Mouse (Mus musculus) spleen, adult 2 months (tissue): ENCODE results near the gene Marf1.

Source experiments
- CTCF ChIP-seq: fragments of 200-500 bp; IDR thresholded peaks from 2 replicates; pipeline ENCODE4 v1.5.1; 2011; ENCODE audit warnings: mild to moderate bottlenecking, inconsistent platforms; ENCODE audit not compliant: insufficient read depth, insufficient read length, insufficient replicate concordance; ENCODE audit errors: extremely low read depth
- POLR2A ChIP-seq: fragments of 200-500 bp; IDR thresholded peaks from 2 replicates; pipeline ENCODE4 v1.6.1; 2011; ENCODE audit warnings: low read depth, low read length, inconsistent platforms

DNA sequence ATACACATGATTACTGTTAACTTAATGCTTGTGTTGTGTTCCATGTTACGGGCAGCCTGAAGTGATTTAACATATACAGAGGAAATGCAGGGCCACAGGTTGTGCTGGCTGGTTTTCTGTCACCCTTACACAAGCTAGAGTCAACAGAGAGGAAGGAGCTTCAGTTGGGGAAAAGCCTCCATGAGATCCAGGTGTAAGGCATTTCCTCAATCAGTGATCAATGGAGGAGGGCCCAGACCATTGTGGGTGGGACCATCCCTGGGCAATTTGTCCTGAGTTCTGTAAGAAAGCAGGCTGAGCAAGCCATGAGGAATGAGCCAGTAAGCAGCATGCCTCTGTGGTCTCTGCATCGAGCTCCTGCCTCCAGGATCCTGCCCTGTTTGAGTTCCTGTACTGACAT, 71.4 kb downstream of the Marf1 start:
- TF ChIP-seq CTCF, result no peak
- TF ChIP-seq POLR2A, result no peak
